Mouse (Mus musculus): ENCODE results near the gene Cd247. TPM values are rescaled to one million over a fixed set of nuclear protein-coding genes. Genes with fewer than 3 reads are reported as not detected.

Gene Cd247
- polyA plus RNA-seq, 1 experiment from 2014 or later: 2.2 TPM

- ATAC-seq: no peak
- WGBS: 58% methylated on average over 7 of the region's 7 CpGs
Observed at GRCm38 (mm10) chr1:165862059-165862458, 73.6 kb downstream of the Cd247 start.

GRCm38 (mm10) chr1:165864864-165865795 lies 76.6 kb downstream of the Cd247 start:
- no peaks in the 10 kb centered on the region for H3K27me3 ChIP-seq
- peaks cover 17% of the 10 kb centered on the region for H3K4me1 ChIP-seq (replicated peaks)
- no peaks in the 10 kb centered on the region for H3K9me3 ChIP-seq
- H3K9ac ChIP-seq (replicated peaks): no peak overlapping the region
- H3K4me2 ChIP-seq (replicated peaks): no peak overlapping the region
- no peak for ATAC-seq
- WGBS: 45% methylated on average over 14 of the region's 14 CpGs
- H3K4me3 ChIP-seq (replicated peaks): no peak overlapping the region
- H3K27ac ChIP-seq: peak overlapping the region; percentile 25; the same call in 1 of the 2 replicates
- peaks cover 21% of the 10 kb centered on the region; the same call in 1 of the 2 replicates for H3K36me3 ChIP-seq

More at GRCm38 (mm10) chr1:165862059-165862458, 73.6 kb downstream of the Cd247 start:
- Histone ChIP-seq H3K27ac (0 out of 2 replicates have a peak overlapping the region, but pooled peaks have one; percentile 19), H3K4me3 (replicated peaks) (no peak overlapping the region), H3K9ac (replicated peaks) (no peak overlapping the region), H3K27me3 (peaks cover 5% of the 10 kb centered on the region; the same call in 1 of the 2 replicates), H3K36me3 (peaks cover 10% of the 10 kb centered on the region; the same call in 1 of the 2 replicates), H3K4me2 (replicated peaks) (no peak overlapping the region), H3K4me1 (replicated peaks) (peaks cover 17% of the 10 kb centered on the region), H3K9me3 (no peaks in the 10 kb centered on the region)

GRCm38 (mm10) chr1:165866630-165867280 lies 78.3 kb downstream of the Cd247 start:
- Histone ChIP-seq H3K9ac (replicated peaks) (no peak overlapping the region), H3K4me1 (replicated peaks) (peaks cover 17% of the 10 kb centered on the region), H3K4me3 (replicated peaks) (no peak overlapping the region), H3K27me3 (no peaks in the 10 kb centered on the region), H3K27ac (no peak overlapping the region), H3K36me3 (peaks cover 21% of the 10 kb centered on the region; the same call in 1 of the 2 replicates), H3K4me2 (replicated peaks) (no peak overlapping the region), H3K9me3 (no peaks in the 10 kb centered on the region)
- WGBS: 83% methylated on average over 5 of the region's 5 CpGs
- no peak for ATAC-seq

GRCm38 (mm10) chr1:165868659-165869058 lies 80.2 kb downstream of the Cd247 start:
- H3K27me3 ChIP-seq: no peaks in the 10 kb centered on the region
- H3K27ac ChIP-seq: no peak overlapping the region
- H3K9me3 ChIP-seq: no peaks in the 10 kb centered on the region
- H3K36me3 ChIP-seq: peaks cover 21% of the 10 kb centered on the region; the same call in 1 of the 2 replicates
- peaks cover 17% of the 10 kb centered on the region for H3K4me1 ChIP-seq (replicated peaks)
- no peak for ATAC-seq
- H3K9ac ChIP-seq (replicated peaks): no peak overlapping the region
- no peak overlapping the region for H3K4me2 ChIP-seq (replicated peaks)
- 94% methylated on average over 8 of the region's 8 CpGs for WGBS
- no peak overlapping the region for H3K4me3 ChIP-seq (replicated peaks)

- peaks cover 11% of the 10 kb centered on the region; the same call in 1 of the 2 replicates for H3K4me1 ChIP-seq (replicated peaks)
- H3K4me3 ChIP-seq (replicated peaks): no peak overlapping the region
- no peaks in the 10 kb centered on the region for H3K9me3 ChIP-seq
- peaks cover 45% of the 10 kb centered on the region for H3K36me3 ChIP-seq
- H3K9ac ChIP-seq (replicated peaks): no peak overlapping the region
- H3K27ac ChIP-seq: no peak overlapping the region
- ATAC-seq: no peak
- H3K27me3 ChIP-seq: no peaks in the 10 kb centered on the region
- WGBS: 52% methylated on average over 8 of the region's 8 CpGs
- H3K4me2 ChIP-seq (replicated peaks): no peak overlapping the region
Observed at GRCm38 (mm10) chr1:165874645-165875044, 86.2 kb downstream of the Cd247 start.

- peaks cover 50% of the 10 kb centered on the region for H3K36me3 ChIP-seq
- no peak overlapping the region for H3K27ac ChIP-seq
- WGBS: 96% methylated on average over 6 of the region's 6 CpGs
Observed at GRCm38 (mm10) chr1:165875520-165876284, 87.2 kb downstream of the Cd247 start.

GRCm38 (mm10) chr1:165878751-165879150 lies 90.3 kb downstream of the Cd247 start:
- H3K9ac ChIP-seq (replicated peaks): no peak overlapping the region
- 94% methylated on average over 2 of the region's 2 CpGs for WGBS
- H3K4me3 ChIP-seq (replicated peaks): no peak overlapping the region
- no peak overlapping the region for H3K4me2 ChIP-seq (replicated peaks)
- peaks cover 65% of the 10 kb centered on the region for H3K36me3 ChIP-seq
- no peak overlapping the region for H3K27ac ChIP-seq
- no peaks in the 10 kb centered on the region for H3K9me3 ChIP-seq
- ATAC-seq: no peak
- H3K4me1 ChIP-seq (replicated peaks): peaks cover 7% of the 10 kb centered on the region; the same call in 1 of the 2 replicates
- no peaks in the 10 kb centered on the region for H3K27me3 ChIP-seq

More at GRCm38 (mm10) chr1:165875520-165876284, 87.2 kb downstream of the Cd247 start:
- H3K4me3 ChIP-seq (replicated peaks): no peak overlapping the region
- no peak for ATAC-seq
- no peak overlapping the region for H3K4me2 ChIP-seq (replicated peaks)
- no peak overlapping the region for H3K9ac ChIP-seq (replicated peaks)
- H3K9me3 ChIP-seq: no peaks in the 10 kb centered on the region
- no peaks in the 10 kb centered on the region for H3K27me3 ChIP-seq
- H3K4me1 ChIP-seq (replicated peaks): peaks cover 11% of the 10 kb centered on the region; the same call in 1 of the 2 replicates

GRCm38 (mm10) chr1:165882146-165882900 lies 93.8 kb downstream of the Cd247 start:
- Histone ChIP-seq H3K9ac (replicated peaks) (no peak overlapping the region), H3K4me3 (replicated peaks) (no peak overlapping the region), H3K4me2 (replicated peaks) (no peak overlapping the region), H3K9me3 (no peaks in the 10 kb centered on the region), H3K27me3 (no peaks in the 10 kb centered on the region), H3K27ac (no peak overlapping the region), H3K4me1 (replicated peaks) (no peaks in the 10 kb centered on the region), H3K36me3 (peaks cover 51% of the 10 kb centered on the region)
- ATAC-seq: no peak
- WGBS: 68% methylated on average over 8 of the region's 8 CpGs

- Histone ChIP-seq H3K4me2 (replicated peaks) (no peak overlapping the region), H3K4me3 (replicated peaks) (no peak overlapping the region), H3K9ac (replicated peaks) (no peak overlapping the region), H3K9me3 (no peaks in the 10 kb centered on the region), H3K36me3 (peaks cover 65% of the 10 kb centered on the region), H3K27ac (no peak overlapping the region), H3K4me1 (replicated peaks) (no peaks in the 10 kb centered on the region), H3K27me3 (no peaks in the 10 kb centered on the region)
- no peak for ATAC-seq
- 83% methylated on average over 2 of the region's 2 CpGs for WGBS
Observed at GRCm38 (mm10) chr1:165891686-165892085, 103.2 kb downstream of the Cd247 start.

- Histone ChIP-seq H3K27me3 (no peaks in the 10 kb centered on the region), H3K27ac (no peak overlapping the region), H3K4me2 (replicated peaks) (no peak overlapping the region), H3K9ac (replicated peaks) (no peak overlapping the region), H3K36me3 (peaks cover 58% of the 10 kb centered on the region), H3K4me1 (replicated peaks) (no peaks in the 10 kb centered on the region), H3K4me3 (replicated peaks) (no peak overlapping the region), H3K9me3 (no peaks in the 10 kb centered on the region)
- WGBS: 66% methylated on average over 1 of the region's 1 CpGs
- no peak for ATAC-seq
Observed at GRCm38 (mm10) chr1:165903596-165903995, 115.1 kb downstream of the Cd247 start.

- H3K36me3 ChIP-seq: peaks cover 52% of the 10 kb centered on the region
- no peak overlapping the region for H3K9ac ChIP-seq (replicated peaks)
- H3K4me3 ChIP-seq (replicated peaks): no peak overlapping the region
- no peak overlapping the region for H3K4me2 ChIP-seq (replicated peaks)
- H3K9me3 ChIP-seq: no peaks in the 10 kb centered on the region
- WGBS: 93% methylated on average over 2 of the region's 2 CpGs
- H3K4me1 ChIP-seq (replicated peaks): 0 out of 2 replicates have a peak, but pooled peaks cover 3% of the 10 kb centered on the region
- no peak for ATAC-seq
- H3K27me3 ChIP-seq: no peaks in the 10 kb centered on the region
- H3K27ac ChIP-seq: no peak overlapping the region
Observed at GRCm38 (mm10) chr1:165908153-165908552, 119.7 kb downstream of the Cd247 start.

All from midbrain, embryonic 13.5 days (tissue).